Mouse (Mus musculus) embryonic stem cell, embryonic (primary cell): ENCODE measurements around the gene Thtpa.

ENCODE experiments used
- CTCF ChIA-PET, 4 experiments: fragments of 300-600 bp in 2 of 4; fragments of 350-600 bp in 2 of 4; sonication (Branson Sonifier 250); formaldehyde crosslinking; loops; one replicate each; lab custom pipeline; 2022; ENCODE audit warnings: inconsistent platforms in 2 of 4; lab: Charles Lee
- POLR2A ChIA-PET, 4 experiments: fragments of 300-600 bp in 2 of 4; fragments of 350-600 bp in 2 of 4; sonication (Branson Sonifier 250); formaldehyde crosslinking; loops; one replicate each; lab custom pipeline; 2022; ENCODE audit warnings: antibody characterized with exemption in 4 of 4, inconsistent platforms in 1 of 4; lab: Charles Lee

Thtpa gene

GRCm38 (mm10) chr14:55122359-55122758 is 27.8 kb downstream of the Thtpa start:
- CTCF ChIA-PET = interaction anchor here (0.5 to 2.7 kb wide), 76 partner anchors 8 to 698 kb away, joined by 3 to 29 read pairs (median 5); partner anchors contain the start of genes Ap1g2 (in 1 of the 4), Carmil3 (in 1 of the 4), Dhrs4 (in 1 of the 4) and Ngdn (in 1 of the 4)
- POLR2A ChIA-PET = interaction anchor here in 3 of 4 experiments (0.6 to 1.7 kb wide), 8 partner anchors 38 to 448 kb away, joined by 3 to 4 read pairs (median 4); partner anchors contain the start of gene Pck2 (in 1 of the 3)

GRCm38 (mm10) chr14:55125711-55126110 is 31.1 kb downstream of the Thtpa start:
- ChIA-PET CTCF (interaction anchor here in 1 of 4 experiments (1.8 kb wide), 1 partner anchor 353 kb away, joined by 5 read pairs; the partner anchor contains the start of gene Dhrs4), POLR2A (interaction anchor here in 2 of 4 experiments (1.1 to 1.2 kb wide), 2 partner anchors 9 to 21 kb away, joined by 3 to 5 read pairs; partner anchors contain the start of gene Jph4 (in 1 of the 2))

- ChIA-PET CTCF (interaction anchor here in 2 of 4 experiments (0.6 kb wide), 3 partner anchors 100 to 596 kb away, joined by 3 to 5 read pairs (median 4); no protein-coding TSS in a partner anchor), POLR2A (interaction anchor here in 3 of 4 experiments (0.5 to 1.2 kb wide), 3 partner anchors 10 to 321 kb away, joined by 3 to 5 read pairs (median 3); partner anchors contain the start of gene Jph4 (in 1 of the 3))
These were observed 31.9 kb downstream of the Thtpa start for GRCm38 (mm10) chr14:55126521-55126920.

- ChIA-PET POLR2A (no interaction called here), CTCF (interaction anchor here in 3 of 4 experiments (0.9 to 1.4 kb wide), 3 partner anchors 13 kb away, joined by 3 read pairs; no protein-coding TSS in a partner anchor)
These were observed 41.1 kb downstream of the Thtpa start for GRCm38 (mm10) chr14:55135676-55136075.

- ChIA-PET CTCF (interaction anchor here in 2 of 4 experiments (1.0 to 1.6 kb wide), 2 partner anchors 9 to 18 kb away, joined by 3 read pairs; no protein-coding TSS in a partner anchor), POLR2A (no interaction called here)
These were observed 44.7 kb downstream of the Thtpa start for GRCm38 (mm10) chr14:55139313-55139712.

- CTCF ChIA-PET = interaction anchor here (0.6 to 4.8 kb wide), 7 partner anchors 16 to 494 kb away, joined by 3 to 33 read pairs (median 5); no protein-coding TSS in a partner anchor
These were observed 51.7 kb downstream of the Thtpa start for GRCm38 (mm10) chr14:55146324-55146723.

GRCm38 (mm10) chr14:55146829-55147401 is 52.3 kb downstream of the Thtpa start:
- ChIA-PET POLR2A (interaction anchor here in 2 of 4 experiments (1.0 to 1.3 kb wide), 2 partner anchors 14 to 20 kb away, joined by 3 read pairs; no protein-coding TSS in a partner anchor), CTCF (interaction anchor here (0.7 to 4.8 kb wide), 11 partner anchors 14 to 494 kb away, joined by 3 to 33 read pairs (median 5); no protein-coding TSS in a partner anchor)

More at GRCm38 (mm10) chr14:55146324-55146723, 51.7 kb downstream of the Thtpa start:
- POLR2A ChIA-PET = interaction anchor here in 2 of 4 experiments (1.0 to 1.3 kb wide), 2 partner anchors 15 to 20 kb away, joined by 3 read pairs; no protein-coding TSS in a partner anchor

- ChIA-PET POLR2A (interaction anchor here in 3 of 4 experiments (0.8 to 1.7 kb wide), 9 partner anchors 11 to 392 kb away, joined by 3 to 6 read pairs (median 4); partner anchors contain the start of gene Pck2 (in 1 of the 3)), CTCF (interaction anchor here (0.5 to 4.8 kb wide), 60 partner anchors 8 to 1130 kb away, joined by 3 to 33 read pairs (median 4); partner anchors contain the start of genes Dhrs4 (in 2 of the 4), Ap1g2 (in 1 of the 4), Carmil3 (in 1 of the 4) and Jph4 (in 1 of the 4))
These were observed 53.9 kb downstream of the Thtpa start for GRCm38 (mm10) chr14:55148363-55148915.
